In the genomic region with DNA sequence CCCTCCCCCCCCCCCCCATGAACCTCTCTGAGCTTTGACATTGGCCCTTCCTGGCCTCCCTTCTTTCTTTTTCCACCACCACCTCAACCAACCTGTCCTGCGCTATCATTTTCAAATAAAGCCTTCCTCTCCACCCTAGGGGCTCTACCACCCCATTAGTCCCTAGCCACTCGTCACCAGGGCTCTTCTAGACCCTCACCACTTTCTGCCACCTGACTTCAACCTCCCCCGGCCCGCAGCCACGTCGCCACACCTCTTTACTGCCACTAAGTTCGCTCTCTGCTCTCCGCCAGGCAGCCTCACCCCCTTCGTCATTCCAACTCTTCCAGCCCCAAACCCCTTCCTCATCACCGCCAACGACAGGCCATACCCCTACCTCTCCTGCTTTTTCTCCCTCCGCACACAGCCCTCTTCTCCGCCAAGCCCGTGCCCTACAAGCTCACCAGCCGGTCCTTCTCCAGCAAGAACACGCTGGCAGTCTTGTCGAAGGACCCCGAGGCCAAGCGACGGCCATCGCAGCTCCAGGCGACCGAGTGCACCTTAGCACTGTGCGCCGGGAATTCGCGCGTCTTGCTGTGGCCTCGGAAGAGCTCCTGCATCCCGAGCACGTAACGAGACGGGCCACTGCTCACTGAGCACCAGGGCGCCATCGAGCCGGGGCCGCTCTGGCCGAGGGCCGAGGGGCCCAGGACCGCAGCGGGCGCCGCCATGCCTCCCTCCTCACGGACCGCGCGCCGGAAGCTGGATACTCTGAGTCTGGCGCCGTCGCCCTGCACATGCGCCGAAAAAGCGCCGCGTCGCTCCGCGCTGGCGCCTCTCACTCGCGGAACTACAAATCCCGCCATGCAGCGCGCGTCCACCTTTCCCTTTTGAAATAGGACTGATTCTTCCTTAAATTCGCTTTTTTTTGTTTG, we compare ENCODE assay signal across 8 mouse cellular contexts. TPM values are rescaled to one million over a fixed set of nuclear protein-coding genes. Genes with fewer than 3 reads are reported as not detected.
DNase-seq lines count a peak whose midpoint lies in the region; ATAC-seq and TF ChIP-seq lines count a peak whose summit lies in the region.

A gene (minus strand): TSS at position 752 of the 914 bp plus-strand sequence.

- H3K9ac ChIP-seq in forebrain, postnatal 0 days, result peak within 1 kb of the TSS; percentile 76
- H3K9ac ChIP-seq in lung, embryonic 15.5 days, result peak within 1 kb of the TSS; percentile 90

- H3K4me2 ChIP-seq in forebrain, postnatal 0 days (ENCODE audit: low read depth), result peak within 1 kb of the TSS; percentile 81
- peak within 1 kb of the TSS; percentile 88 for H3K4me2 ChIP-seq in lung, embryonic 15.5 days

- H3K9me3 ChIP-seq in G1E (replicated peaks), result peaks cover 17% of the 10 kb centered on the region
- H3K9me3 ChIP-seq in forebrain, postnatal 0 days (ENCODE audit: low read length), result no peaks in the 10 kb centered on the region
- H3K9me3 ChIP-seq in lung, embryonic 15.5 days, result peaks cover 6% of the 10 kb centered on the region

- peak; percentile 90 for DNase-seq in G1E (ENCODE audit: low spot score)
- peak; percentile 92 to 93 for DNase-seq in cerebellum, adult 18-20 months
- peak; percentile 93 for DNase-seq in forebrain, postnatal 0 days
- DNase-seq in heart, postnatal 4 days, result peak; percentile 90
- DNase-seq in layer of hippocampus, adult 8-10 months (ENCODE audit: low spot score in 2 of 2), result peak; percentile 80 to 89
- peak; percentile 80 for DNase-seq in ovary, adult 18-20 months (ENCODE audit: low spot score)
- peak; percentile 91 for DNase-seq in thymus, postnatal 0 days (ENCODE audit: low spot score)

- peaks cover 16% of the 10 kb centered on the region for H3K4me1 ChIP-seq in G1E (ENCODE audit: insufficient read depth, low read depth, low read length)
- H3K4me1 ChIP-seq in forebrain, postnatal 0 days (ENCODE audit: insufficient read depth), result peaks cover 8% of the 10 kb centered on the region; the same call in 1 of the 2 replicates
- H3K4me1 ChIP-seq in lung, embryonic 15.5 days, result peaks cover 7% of the 10 kb centered on the region

- no peak for TF ChIP-seq CTCF in G1E (IDR thresholded peaks at IDR 0.05; ENCODE audit: low read depth, low read length)
- no peak for TF ChIP-seq CTCF in forebrain, postnatal 0 days (IDR thresholded peaks at IDR 0.05; ENCODE audit: low read depth)

- H3K27me3 ChIP-seq in G1E (ENCODE audit: insufficient read depth, low read length), result 0 out of 2 replicates have a peak, but pooled peaks cover under 1% of the 10 kb centered on the region
- no peaks in the 10 kb centered on the region for H3K27me3 ChIP-seq in forebrain, postnatal 0 days (ENCODE audit: insufficient read depth, low read length)
- H3K27me3 ChIP-seq in lung, embryonic 15.5 days, result no peaks in the 10 kb centered on the region

- H3K36me3 ChIP-seq in G1E (replicated peaks), result peaks cover 44% of the 10 kb centered on the region
- peaks cover 31% of the 10 kb centered on the region for H3K36me3 ChIP-seq in forebrain, postnatal 0 days (ENCODE audit: insufficient read depth)
- H3K36me3 ChIP-seq in lung, embryonic 15.5 days, result peaks cover 42% of the 10 kb centered on the region

- peak; percentile 87 for ATAC-seq in G1E (ENCODE audit: extremely low read depth, insufficient number of reproducible peaks, low FRiP score, poor library complexity, severe bottlenecking)
- ATAC-seq in forebrain, postnatal 0 days, result peak; percentile 100
- ATAC-seq in lung, embryonic 15.5 days (ENCODE audit: borderline replicate concordance, extremely low read depth, low FRiP score, low TSS enrichment), result peak; percentile 95

- H3K4me3 ChIP-seq in G1E (ENCODE audit: low read depth, low read length), result peak within 1 kb of the TSS; percentile 100
- H3K4me3 ChIP-seq in forebrain, postnatal 0 days (ENCODE audit: low read depth, low read length), result peak within 1 kb of the TSS; percentile 90
- peak within 1 kb of the TSS; percentile 97 for H3K4me3 ChIP-seq in lung, embryonic 15.5 days

- WGBS in forebrain, postnatal 0 days, result 1% methylated on average over 67 of the region's 67 CpGs
- under 1% methylated on average over 67 of the region's 67 CpGs for WGBS in lung, embryonic 15.5 days

- peak within 1 kb of the TSS; percentile 36 for H3K27ac ChIP-seq in forebrain, postnatal 0 days (ENCODE audit: low read depth, low read length)
- H3K27ac ChIP-seq in lung, embryonic 15.5 days, result peak within 1 kb of the TSS; percentile 53; the same call in 1 of the 2 replicates

RNA-seq across cellular contexts. Expression of the gene that starts here (rescaled TPM):
- total RNA-seq in G1E (2014; fragmentation: Nextera tagmentation), result 65.0 and 76.5 TPM in 2 replicates
- 73.4 and 73.7 TPM in 2 replicates for total RNA-seq in G1E (2017)
- polyA plus RNA-seq in G1E (2012), result 179 and 186 TPM in 2 replicates
- total RNA-seq in forebrain, postnatal 0 days (2014; rRNA removed), result 51.5 and 57.0 TPM in 2 replicates
- polyA plus RNA-seq in forebrain, postnatal 0 days (2015; fragmentation: Nextera tagmentation; extraction: Ambion mirVana), result 102 and 108 TPM in 2 replicates
- total RNA-seq in heart, postnatal 4 days (2021), result 10 to 100 TPM; 43.4 to 44.0 TPM
- 10 to 100 TPM; 31.7 to 38.2 (median 33.2) TPM for total RNA-seq in layer of hippocampus, adult 8-10 months (2022)
- polyA plus RNA-seq in lung, embryonic 15.5 days (2015; fragmentation: Nextera tagmentation; extraction: Ambion mirVana), result 121 and 129 TPM in 2 replicates
- polyA plus RNA-seq in thymus, postnatal 0 days (2015; fragmentation: Nextera tagmentation; extraction: Ambion mirVana), result 90.2 and 91.4 TPM in 2 replicates

Comparison
In these comparisons a context has a peak if more than half of its experiments do, and no peak if none do; other contexts are left out.
1. Peak in every context shown above with its lines: DNase-seq, ATAC-seq, H3K4me3 ChIP-seq and H3K27ac ChIP-seq.